Mouse (Mus musculus) spleen, adult 18-20 months (tissue): ENCODE results near the gene Hjurp.

Experiments
- DNase-seq, 2 experiments: peaks; one replicate each; pipeline ENCODE4 v3.0.0; 2022; ENCODE audit warnings: mixed read lengths in 2 of 2

Gene Hjurp

DNA sequence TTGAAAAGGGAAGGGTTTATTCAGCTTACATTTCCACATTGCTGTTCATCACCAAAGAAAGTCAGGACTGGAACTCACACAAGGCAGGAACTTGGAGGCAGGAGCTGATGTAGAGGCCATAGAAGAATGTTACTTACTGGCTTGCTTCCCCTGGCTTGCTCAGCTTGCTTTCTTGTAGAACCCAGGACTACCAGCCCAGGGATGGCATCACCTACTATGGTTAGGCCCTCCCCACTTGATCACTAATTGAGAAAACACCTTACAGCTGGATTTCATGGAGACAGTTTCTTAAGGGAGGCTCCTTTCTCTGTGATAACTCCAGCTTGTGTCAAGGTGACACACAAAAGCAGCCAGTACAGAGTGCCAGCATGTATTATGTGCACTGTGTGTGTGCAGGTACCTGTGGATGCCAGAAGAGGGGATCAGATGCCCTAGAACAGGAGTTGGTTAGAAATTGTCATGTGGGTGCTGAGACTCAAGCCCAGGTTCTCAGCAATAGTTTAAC is 54.4 kb downstream of the Hjurp start:
- peak in 1 of 2 experiments; percentile 6 for DNase-seq

DNA sequence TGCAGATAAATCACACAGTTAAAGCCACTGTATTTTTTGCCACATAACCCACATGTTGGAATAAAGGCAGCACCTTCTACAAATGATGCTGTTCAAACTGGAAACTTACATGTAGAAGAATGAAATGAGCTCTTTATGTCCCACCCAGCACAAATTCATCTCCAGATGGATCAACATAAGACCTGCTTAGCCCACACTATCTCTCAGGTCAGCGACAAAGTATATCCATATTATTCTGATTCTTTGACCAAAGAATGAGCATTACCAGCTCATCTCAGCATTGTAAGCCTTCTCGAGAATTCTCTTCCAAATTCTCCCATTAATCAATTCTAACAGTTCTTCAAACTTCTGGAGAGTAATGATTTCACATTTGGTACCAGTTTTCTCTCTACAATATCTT is 55.2 kb downstream of the Hjurp start:
- no peak for DNase-seq

DNA sequence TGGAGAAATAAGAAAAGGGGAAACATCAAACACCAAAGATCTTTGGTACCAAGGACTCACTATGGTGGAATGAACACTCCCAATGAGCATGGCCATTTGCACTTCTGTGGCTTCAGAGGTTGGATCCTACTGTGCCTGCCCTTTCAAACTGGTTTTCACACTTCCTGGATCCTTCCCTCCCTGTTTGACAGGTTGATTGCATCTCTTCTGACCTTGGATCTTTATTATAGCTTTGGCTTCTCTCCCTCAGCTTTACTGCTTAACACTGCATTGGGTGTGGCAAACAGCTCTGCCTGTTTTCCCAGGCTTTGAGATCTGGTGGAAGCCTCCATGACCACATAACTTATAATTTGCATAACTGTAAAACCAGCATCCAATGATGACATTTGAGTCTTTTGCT is 57.1 kb downstream of the Hjurp start:
- no peak for DNase-seq

DNA sequence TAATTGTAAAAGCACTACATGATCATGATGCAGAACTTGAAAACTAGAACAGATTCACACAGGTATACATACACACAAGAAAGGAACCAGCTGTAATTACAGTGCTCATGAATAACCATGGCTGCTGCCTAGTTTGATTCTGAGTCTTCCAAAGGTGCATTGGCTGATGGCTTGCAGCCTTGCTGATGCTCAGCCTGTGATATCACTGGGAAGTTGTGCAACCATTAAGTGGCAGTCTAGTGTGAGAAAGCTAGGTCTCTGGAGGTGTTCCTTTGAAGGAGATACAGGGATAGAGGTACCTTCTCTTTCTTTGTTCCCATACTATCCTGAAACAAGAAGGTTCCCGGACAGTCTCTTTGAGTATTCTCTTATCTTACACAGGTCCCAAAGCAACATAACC is 58.4 kb downstream of the Hjurp start:
- DNase-seq, result no peak

DNA sequence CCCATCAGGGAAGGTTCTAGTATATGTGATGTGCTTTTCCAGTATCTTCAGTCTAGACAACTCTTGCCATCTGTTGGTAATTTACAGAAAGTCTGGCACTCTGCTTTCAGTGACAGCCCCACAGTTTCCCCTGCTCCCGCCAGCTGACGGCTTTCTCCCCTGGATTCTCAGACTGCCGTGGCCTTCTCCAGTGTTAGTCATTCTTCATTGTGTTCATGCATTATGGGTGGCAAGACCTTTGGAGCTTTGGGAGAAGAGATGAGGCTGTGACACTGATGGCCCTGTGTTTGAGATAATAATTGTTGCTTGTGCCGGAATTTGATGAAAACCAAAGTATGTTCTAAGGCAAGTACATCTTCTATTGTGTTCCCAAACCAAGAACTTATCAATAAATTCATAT is 58.8 kb downstream of the Hjurp start:
- no peak for DNase-seq

- DNase-seq, result no peak
Measured at GRCm38 (mm10) chr1:88218051-88218450, 59.4 kb downstream of the Hjurp start.

GRCm38 (mm10) chr1:88217576-88217975 is 59.9 kb downstream of the Hjurp start:
- DNase-seq, result no peak

GRCm38 (mm10) chr1:88217144-88217543 is 60.3 kb downstream of the Hjurp start:
- no peak for DNase-seq

DNA sequence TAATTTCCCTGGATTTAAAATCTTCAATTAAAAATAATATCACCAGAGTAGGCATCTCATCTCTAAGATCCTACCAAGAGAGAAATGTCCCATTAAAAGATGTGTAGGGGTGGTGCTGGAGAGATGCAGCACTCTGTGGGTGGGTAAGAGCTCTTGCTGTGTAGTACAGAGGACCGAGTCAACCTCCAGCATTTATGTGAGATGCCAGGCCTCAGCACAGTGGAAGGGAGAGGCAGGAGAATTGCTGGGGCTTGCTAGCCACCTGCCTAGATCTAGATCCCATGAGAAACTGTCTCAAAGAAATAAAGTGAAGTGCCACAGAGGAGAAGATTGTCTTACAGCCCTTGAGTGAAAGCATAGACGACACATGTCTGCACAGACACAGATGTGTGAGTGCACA is 60.9 kb downstream of the Hjurp start:
- no peak for DNase-seq

DNA sequence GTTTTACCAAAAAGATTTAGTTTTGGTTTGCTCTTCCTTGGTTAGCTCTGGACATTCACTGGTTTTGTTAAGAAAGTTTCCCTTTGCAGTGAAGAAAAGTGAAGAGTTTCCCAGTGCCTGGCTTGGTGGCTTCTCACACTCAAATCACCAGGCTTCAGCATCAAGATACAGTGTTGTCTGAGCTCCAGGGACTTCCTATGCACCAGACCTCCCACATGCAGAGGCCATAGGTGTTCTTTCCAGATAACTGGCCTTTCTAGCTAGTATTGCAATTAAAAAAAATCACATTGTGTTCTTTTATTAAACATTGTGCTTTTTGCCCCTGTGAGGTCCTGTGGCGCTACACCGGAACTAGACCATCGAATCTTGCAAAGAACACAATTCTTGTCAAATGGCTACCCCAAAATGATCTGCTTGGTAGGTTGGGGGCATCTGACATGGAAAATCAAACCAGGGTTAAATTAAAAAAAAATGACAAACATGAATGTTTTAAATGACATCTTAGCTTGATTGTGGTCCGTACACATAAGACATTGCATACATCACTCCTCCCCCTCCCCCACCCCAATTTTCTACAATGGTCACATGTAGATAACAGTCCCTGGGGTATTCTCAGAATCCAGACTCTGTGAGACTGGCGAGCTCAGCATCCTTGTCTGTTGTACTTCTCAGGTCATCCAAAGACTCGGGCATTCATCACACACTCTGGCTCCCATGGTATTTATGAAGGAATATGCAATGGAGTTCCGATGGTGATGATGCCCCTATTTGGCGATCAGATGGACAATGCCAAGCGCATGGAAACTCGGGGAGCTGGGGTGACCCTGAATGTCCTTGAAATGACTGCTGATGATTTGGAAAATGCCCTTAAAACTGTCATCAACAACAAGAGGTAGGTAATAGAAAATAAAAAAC is 61.7 kb downstream of the Hjurp start:
- DNase-seq, result no peak

- no peak for DNase-seq
Measured at GRCm38 (mm10) chr1:88214462-88214952, 62.9 kb downstream of the Hjurp start.

DNA sequence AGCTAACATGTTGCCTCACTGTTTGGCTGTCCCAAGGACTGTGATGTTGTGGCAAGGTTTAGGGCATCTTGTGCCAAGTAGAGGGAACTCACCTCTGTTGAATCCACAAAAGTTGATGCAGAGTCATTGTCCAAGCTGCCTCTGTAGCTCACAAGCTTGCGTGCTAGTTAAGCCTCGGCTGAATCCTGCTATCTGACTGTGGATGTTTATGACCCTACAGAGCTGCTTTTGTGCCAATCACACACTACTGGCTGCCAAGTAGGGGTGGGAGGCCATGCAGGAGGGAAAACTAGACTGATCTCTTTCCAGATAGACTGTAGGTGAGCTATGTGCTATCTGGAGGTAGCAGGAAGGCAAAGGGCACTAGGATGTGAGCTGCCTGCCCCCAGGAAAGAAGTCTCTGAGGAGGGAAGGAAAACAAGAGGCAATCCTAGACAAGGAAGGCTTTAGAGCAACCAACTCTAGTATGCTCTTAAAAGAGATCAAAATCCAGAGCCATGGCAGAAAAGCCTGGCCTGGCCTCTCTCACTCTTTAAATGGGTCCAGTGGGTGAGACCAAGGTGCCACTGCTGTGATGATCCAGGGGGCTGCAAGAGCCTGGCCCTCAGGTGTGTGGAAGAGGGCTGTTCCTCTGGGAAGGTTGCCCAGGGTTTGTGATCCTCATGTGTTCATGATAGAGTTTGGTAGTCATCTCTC is 63.5 kb downstream of the Hjurp start:
- DNase-seq, result no peak

GRCm38 (mm10) chr1:88213061-88213460 is 64.4 kb downstream of the Hjurp start:
- DNase-seq, result no peak
